Mouse (Mus musculus) embryonic facial prominence, embryonic 15.5 days (tissue): ENCODE measurements at regions not wholly inside any gene's neighbourhood (a gene's known extent, or its start where the extent isn't known, plus 50 kb on each side); places are given as distances from the start of the nearest gene placed in this dataset.
A peak's percentile ranks its signal among the peaks of the same experiment; 100 is the strongest.

Experiments
- ATAC-seq: fragments of 200-750 bp; cut with Nextera tagmentation; 2 replicates; pipeline ENCODE4 v1.8.0; 2017; ENCODE audit warnings: low read depth, moderate TSS enrichment; ENCODE audit not compliant: insufficient number of reproducible peaks, low FRiP score, low TSS enrichment
- H3K27ac ChIP-seq: fragments of 300-500 bp; sonication (generic); replicated peaks from 2 replicates; pipeline ENCODE4 v1.5.1; 2015; ENCODE audit warnings: mild to moderate bottlenecking, inconsistent platforms
- H3K27me3 ChIP-seq: fragments of 300-500 bp; sonication (generic); 2 replicates; pipeline ENCODE4 v1.6.1; 2015; ENCODE audit warnings: inconsistent platforms
- H3K36me3 ChIP-seq: fragments of 300-500 bp; sonication (generic); 2 replicates; pipeline ENCODE4 v1.6.1; 2015; ENCODE audit warnings: mild to moderate bottlenecking, inconsistent platforms
- H3K4me1 ChIP-seq: fragments of 300-500 bp; sonication (generic); 2 replicates; pipeline ENCODE4 v1.6.1; 2015; ENCODE audit warnings: inconsistent platforms
- H3K4me2 ChIP-seq: fragments of 300-500 bp; sonication (generic); replicated peaks from 2 replicates; pipeline ENCODE4 v1.6.1; 2015; ENCODE audit warnings: mild to moderate bottlenecking, inconsistent platforms
- H3K4me3 ChIP-seq: fragments of 300-500 bp; sonication (generic); replicated peaks from 2 replicates; pipeline ENCODE4 v1.5.1; 2015; ENCODE audit warnings: mild to moderate bottlenecking, inconsistent platforms
- H3K9ac ChIP-seq: fragments of 300-500 bp; sonication (generic); 2 replicates; pipeline ENCODE4 v1.6.1; 2015; ENCODE audit warnings: inconsistent platforms
- H3K9me3 ChIP-seq: fragments of 300-500 bp; sonication (generic); replicated peaks from 2 replicates; pipeline ENCODE4 v1.6.1; 2016; ENCODE audit warnings: inconsistent platforms
- WGBS: fragments of 180-500 bp; shearing (Covaris S2); methylation state at CpG from one replicate; pipeline ENCODE4 v1.1.7; 2015; 5-methylcytosine and 5-hydroxymethylcytosine counted together

DNA sequence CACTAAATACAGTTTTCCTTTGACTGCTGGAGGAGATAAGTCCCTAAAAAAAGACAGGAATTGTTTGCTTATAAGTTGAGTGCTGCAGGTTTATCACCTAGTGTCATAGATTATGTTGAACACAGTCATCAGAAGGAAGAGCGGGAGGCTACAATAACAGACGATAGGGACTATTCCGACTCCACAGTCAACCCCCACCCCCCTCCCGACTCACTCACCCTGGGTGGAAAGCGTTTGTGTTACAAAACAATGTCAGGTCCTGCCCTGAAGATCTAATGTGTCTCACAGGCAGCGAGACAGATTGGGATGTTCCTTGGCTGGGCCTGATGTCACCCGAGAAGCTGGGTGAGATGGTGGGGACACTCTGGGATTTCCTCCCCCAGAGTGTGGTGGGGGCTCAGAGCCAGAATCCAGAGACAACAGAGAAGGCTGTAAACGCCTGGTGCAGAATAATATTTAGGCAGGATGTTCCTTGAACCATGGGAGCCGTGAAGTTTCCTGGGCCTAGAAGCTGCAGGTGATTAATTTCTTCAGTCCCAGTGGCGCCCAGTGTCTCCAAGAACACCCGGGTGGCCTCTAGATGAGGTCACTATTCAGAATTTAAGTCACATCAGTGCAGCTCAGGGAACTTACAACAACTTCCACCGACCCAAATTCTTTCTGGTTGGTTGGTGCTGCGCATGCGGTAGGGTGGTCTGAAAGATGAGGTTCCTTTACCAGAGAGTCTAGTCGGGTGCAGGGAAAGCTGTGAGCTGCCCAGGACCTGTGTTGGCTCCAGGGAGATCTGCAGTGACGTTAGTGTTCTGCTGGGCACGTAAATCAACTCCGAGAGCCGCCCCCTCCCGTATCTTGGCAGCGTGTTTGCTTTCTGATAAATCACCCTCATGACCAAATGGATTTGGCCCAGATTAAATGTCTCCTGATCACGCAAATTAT is 181.1 kb upstream of the Bmper start:
- Histone ChIP-seq H3K4me1 (0 out of 2 replicates have a peak, but pooled peaks cover 7% of the 10 kb centered on the region), H3K36me3 (no peaks in the 10 kb centered on the region), H3K27ac (no peak overlapping the region), H3K9me3 (no peaks in the 10 kb centered on the region), H3K4me2 (no peak overlapping the region), H3K4me3 (no peak overlapping the region), H3K9ac (no peak overlapping the region), H3K27me3 (0 out of 2 replicates have a peak, but pooled peaks cover 11% of the 10 kb centered on the region)
- no peak for ATAC-seq
- WGBS, result 74% methylated on average over 22 of the region's 22 CpGs

- 80% methylated on average over 4 of the region's 4 CpGs for WGBS
- Histone ChIP-seq H3K27ac (no peak overlapping the region), H3K27me3 (0 out of 2 replicates have a peak, but pooled peaks cover 4% of the 10 kb centered on the region), H3K4me2 (no peak overlapping the region), H3K4me3 (no peak overlapping the region), H3K36me3 (no peaks in the 10 kb centered on the region), H3K9me3 (no peaks in the 10 kb centered on the region), H3K4me1 (0 out of 2 replicates have a peak, but pooled peaks cover 4% of the 10 kb centered on the region), H3K9ac (no peak overlapping the region)
- ATAC-seq, result no peak
These were observed 179.9 kb upstream of the Bmper start for GRCm38 (mm10) chr9:23043006-23043405.

GRCm38 (mm10) chr9:23045486-23045885 is 177.4 kb upstream of the Bmper start:
- H3K9me3 ChIP-seq, result no peaks in the 10 kb centered on the region
- H3K9ac ChIP-seq, result no peak overlapping the region
- 0 out of 2 replicates have a peak, but pooled peaks cover 4% of the 10 kb centered on the region for H3K4me1 ChIP-seq
- H3K27ac ChIP-seq, result no peak overlapping the region
- no peak overlapping the region for H3K4me2 ChIP-seq
- ATAC-seq, result no peak
- H3K27me3 ChIP-seq, result no peaks in the 10 kb centered on the region
- no peaks in the 10 kb centered on the region for H3K36me3 ChIP-seq
- H3K4me3 ChIP-seq, result no peak overlapping the region
- WGBS, result 31% methylated on average over 2 of the region's 2 CpGs

GRCm38 (mm10) chr9:23050751-23051150 is 172.1 kb upstream of the Bmper start:
- H3K36me3 ChIP-seq, result no peaks in the 10 kb centered on the region
- no peak overlapping the region for H3K4me2 ChIP-seq
- no peak overlapping the region for H3K4me3 ChIP-seq
- H3K9ac ChIP-seq, result no peak overlapping the region
- no peak for ATAC-seq
- no peaks in the 10 kb centered on the region for H3K9me3 ChIP-seq
- H3K27ac ChIP-seq, result no peak overlapping the region
- H3K27me3 ChIP-seq, result 0 out of 2 replicates have a peak, but pooled peaks cover 4% of the 10 kb centered on the region
- 0 out of 2 replicates have a peak, but pooled peaks cover 3% of the 10 kb centered on the region for H3K4me1 ChIP-seq
- 34% methylated on average over 2 of the region's 2 CpGs for WGBS

DNA sequence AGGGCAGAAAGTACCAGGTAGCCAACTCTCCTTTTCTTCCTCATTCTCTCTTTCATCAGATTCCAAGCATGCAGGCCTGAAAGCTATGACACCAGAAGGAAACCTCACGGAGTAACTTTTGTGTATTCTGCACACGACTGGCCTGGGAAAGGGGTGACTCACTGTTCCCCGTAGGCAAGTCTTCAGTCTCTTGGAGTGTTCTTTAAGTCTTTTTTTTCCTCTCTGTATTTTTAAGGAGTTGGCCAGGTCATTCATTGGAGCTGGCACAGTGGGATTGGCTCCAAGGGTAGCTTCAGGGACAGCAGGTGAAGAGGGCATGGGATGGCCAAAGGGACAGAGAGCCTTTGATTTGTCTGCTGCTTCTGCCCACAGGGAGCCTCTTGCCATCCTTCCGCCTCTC is 163.3 kb upstream of the Bmper start:
- Histone ChIP-seq H3K9me3 (no peaks in the 10 kb centered on the region), H3K4me3 (no peak overlapping the region), H3K4me2 (no peak overlapping the region), H3K9ac (no peak overlapping the region), H3K27me3 (peaks cover 11% of the 10 kb centered on the region; the same call in 1 of the 2 replicates), H3K36me3 (no peaks in the 10 kb centered on the region), H3K27ac (no peak overlapping the region), H3K4me1 (peaks cover 17% of the 10 kb centered on the region; the same call in 1 of the 2 replicates)
- 79% methylated on average over 4 of the region's 4 CpGs for WGBS
- no peak for ATAC-seq

DNA sequence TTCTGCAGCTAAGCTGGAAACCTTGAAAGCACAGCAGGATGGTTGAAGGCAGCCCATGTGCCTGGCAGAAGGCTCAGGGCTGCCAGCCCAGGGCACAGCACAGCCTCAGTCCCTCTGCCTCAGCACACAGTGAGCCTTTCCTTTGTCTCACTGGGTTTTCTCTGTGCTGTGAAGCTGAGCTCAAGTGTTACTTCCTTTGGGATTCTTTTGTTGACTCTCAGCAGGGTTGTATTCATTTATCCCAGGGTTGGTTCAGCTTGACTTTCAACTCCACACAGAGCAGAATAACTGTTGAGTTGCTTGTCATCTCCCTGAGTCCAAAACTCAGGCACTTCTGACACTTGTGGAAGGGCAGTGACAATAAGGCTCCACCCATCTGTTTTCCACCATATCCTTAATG is 162.3 kb upstream of the Bmper start:
- H3K9ac ChIP-seq, result no peak overlapping the region
- no peaks in the 10 kb centered on the region for H3K9me3 ChIP-seq
- no peak overlapping the region for H3K4me2 ChIP-seq
- H3K4me1 ChIP-seq, result peaks cover 17% of the 10 kb centered on the region; the same call in 1 of the 2 replicates
- no peaks in the 10 kb centered on the region for H3K36me3 ChIP-seq
- H3K27ac ChIP-seq, result no peak overlapping the region
- peaks cover 9% of the 10 kb centered on the region for H3K27me3 ChIP-seq
- ATAC-seq, result no peak
- H3K4me3 ChIP-seq, result no peak overlapping the region

DNA sequence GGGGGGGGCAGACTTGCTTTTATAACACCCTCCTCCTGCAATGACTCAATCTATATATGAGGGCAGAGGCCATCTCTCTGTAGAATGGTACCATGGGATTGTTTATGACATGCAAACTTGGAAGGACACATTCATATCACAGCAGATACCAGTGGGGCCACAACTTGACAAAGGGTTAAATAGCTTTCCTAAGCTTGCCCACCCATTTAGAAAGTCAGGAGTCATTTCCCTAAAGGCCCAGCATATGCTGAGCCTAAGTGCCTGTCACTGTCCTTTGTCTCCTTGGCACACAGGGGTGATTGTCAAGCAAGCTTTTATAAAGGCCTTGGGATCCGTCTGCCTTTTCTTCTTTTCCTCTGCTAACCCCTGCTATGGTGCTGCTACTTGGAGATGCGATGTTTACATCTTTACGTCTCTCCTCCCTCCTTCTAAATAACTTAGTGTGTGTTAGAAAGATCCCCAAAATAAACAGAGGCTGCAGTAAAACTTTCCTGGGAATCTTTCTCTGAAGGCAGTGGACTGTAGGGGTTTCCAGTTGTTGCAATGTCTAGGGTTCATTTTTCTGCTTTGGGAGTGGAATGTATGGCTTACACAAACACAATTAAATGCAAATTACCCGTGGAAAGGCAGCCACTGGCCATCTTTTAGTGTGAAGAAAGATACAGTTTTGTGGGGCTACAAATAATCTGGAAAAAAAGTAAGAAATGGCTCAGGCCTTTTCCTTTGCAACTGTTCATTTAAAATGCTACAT is 161.5 kb upstream of the Bmper start:
- ATAC-seq, result no peak
- H3K36me3 ChIP-seq, result no peaks in the 10 kb centered on the region
- no peak overlapping the region for H3K4me3 ChIP-seq
- H3K27ac ChIP-seq, result peak overlapping the region; percentile 45; the same call in 1 of the 2 replicates
- no peak overlapping the region for H3K4me2 ChIP-seq
- 33% methylated on average over 4 of the region's 4 CpGs for WGBS
- peaks cover 11% of the 10 kb centered on the region for H3K27me3 ChIP-seq
- H3K9me3 ChIP-seq, result no peaks in the 10 kb centered on the region
- peaks cover 17% of the 10 kb centered on the region; the same call in 1 of the 2 replicates for H3K4me1 ChIP-seq
- no peak overlapping the region for H3K9ac ChIP-seq

DNA sequence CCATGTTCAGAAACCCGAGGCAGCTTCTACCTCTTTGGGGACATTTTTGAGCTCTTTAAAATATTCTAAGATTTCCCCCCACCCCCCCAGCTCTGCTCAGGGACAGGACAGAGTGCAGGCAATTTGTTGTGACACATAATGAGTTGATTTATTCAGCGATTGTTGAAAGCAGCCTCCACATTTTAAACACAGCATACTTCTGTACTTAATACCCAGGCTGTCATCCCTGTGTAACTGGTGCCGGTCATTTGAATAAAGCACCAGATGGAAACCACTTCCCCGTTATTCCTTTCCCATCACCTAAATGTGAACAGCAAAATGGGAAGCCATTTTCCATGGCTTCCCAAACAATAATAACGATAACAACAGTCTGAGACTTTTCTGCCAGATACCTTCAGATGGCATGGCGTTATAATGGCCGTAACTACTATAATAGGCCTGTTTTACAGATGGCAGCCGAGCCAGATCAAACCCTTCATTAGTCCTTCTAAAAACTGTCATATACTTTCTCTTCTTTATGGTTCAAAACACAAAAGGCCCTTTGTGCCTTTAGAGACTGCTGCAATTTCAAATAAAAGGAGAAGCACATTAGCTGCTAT is 160.7 kb upstream of the Bmper start:
- no peak for ATAC-seq
- H3K9me3 ChIP-seq, result no peaks in the 10 kb centered on the region
- WGBS, result 30% methylated on average over 8 of the region's 8 CpGs
- peaks cover 11% of the 10 kb centered on the region for H3K27me3 ChIP-seq
- no peaks in the 10 kb centered on the region for H3K36me3 ChIP-seq
- no peak overlapping the region for H3K9ac ChIP-seq
- no peak overlapping the region for H3K4me2 ChIP-seq
- no peak overlapping the region for H3K4me3 ChIP-seq
- H3K27ac ChIP-seq, result peak overlapping the region; percentile 44; the same call in 1 of the 2 replicates
- H3K4me1 ChIP-seq, result peaks cover 17% of the 10 kb centered on the region; the same call in 1 of the 2 replicates

- H3K27me3 ChIP-seq, result peaks cover 11% of the 10 kb centered on the region
- no peak overlapping the region for H3K4me2 ChIP-seq
- no peak overlapping the region for H3K4me3 ChIP-seq
- no peak overlapping the region for H3K9ac ChIP-seq
- no peak for ATAC-seq
- no peak overlapping the region for H3K27ac ChIP-seq
- H3K9me3 ChIP-seq, result no peaks in the 10 kb centered on the region
- WGBS, result 44% methylated on average over 7 of the region's 7 CpGs
- no peaks in the 10 kb centered on the region for H3K36me3 ChIP-seq
- H3K4me1 ChIP-seq, result peaks cover 17% of the 10 kb centered on the region; the same call in 1 of the 2 replicates
These were observed 160.0 kb upstream of the Bmper start for GRCm38 (mm10) chr9:23062656-23063444.

DNA sequence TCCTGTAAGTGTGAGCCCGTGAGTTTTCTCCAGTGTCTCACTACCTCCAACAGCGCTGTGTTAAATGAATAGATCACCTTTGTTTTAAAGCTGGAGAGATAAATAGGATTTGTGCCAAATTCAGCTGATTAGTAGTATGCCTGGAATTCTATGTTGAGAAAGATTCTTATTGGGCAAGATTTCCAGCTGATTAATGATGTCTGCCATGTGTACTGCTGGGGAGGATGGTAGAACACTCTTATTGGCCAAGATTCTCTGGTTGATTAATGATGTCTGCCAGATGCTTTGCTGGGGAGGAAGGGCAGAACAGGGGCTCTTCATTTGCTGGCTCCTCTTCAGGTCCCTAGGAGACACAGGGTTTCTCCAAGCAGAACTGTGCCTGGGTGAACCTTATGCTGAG is 158.9 kb upstream of the Bmper start:
- no peak for ATAC-seq
- no peaks in the 10 kb centered on the region for H3K36me3 ChIP-seq
- peaks cover 17% of the 10 kb centered on the region; the same call in 1 of the 2 replicates for H3K4me1 ChIP-seq
- no peak overlapping the region for H3K9ac ChIP-seq
- H3K4me2 ChIP-seq, result no peak overlapping the region
- H3K4me3 ChIP-seq, result no peak overlapping the region
- H3K27ac ChIP-seq, result no peak overlapping the region
- 87% methylated on average over 2 of the region's 2 CpGs for WGBS
- H3K9me3 ChIP-seq, result no peaks in the 10 kb centered on the region
- peaks cover 11% of the 10 kb centered on the region for H3K27me3 ChIP-seq
